Mouse (Mus musculus) large intestine, adult 2 months (tissue): ENCODE measurements around the gene Prss47. TPM values are rescaled to one million over a fixed set of nuclear protein-coding genes. Genes with fewer than 3 reads are reported as not detected.

Experiments used
- DNase-seq: peaks from one replicate; pipeline ENCODE4 v3.0.0-alpha.2; 2012; ENCODE audit warnings: low read depth, low spot score
- WGBS: fragments of 180-500 bp; shearing (Covaris S2); methylation state at CpG from one replicate; pipeline ENCODE4 v1.1.7; 2018; 5-methylcytosine and 5-hydroxymethylcytosine counted together
- polyA plus RNA-seq: library from polyadenylated mRNA; depleted of rRNA; stranded (reverse); fragments of >200 nt; gene quantifications from 2 replicates; pipeline ENCODE4 v1.2.3, GENCODE M21; 2012; rRNA removed

Gene Prss47
- polyA plus RNA-seq = not detected in 2 replicates

- 84% methylated on average over 9 of the region's 9 CpGs for WGBS
- DNase-seq = no peak
Measured at GRCm38 (mm10) chr13:65052660-65053059, at the start of gene Prss47. Prss47 (minus strand) TSS chr13:65052760.

- no peak for DNase-seq
- 88% methylated on average over 3 of the region's 3 CpGs for WGBS
Measured at GRCm38 (mm10) chr13:65101232-65101631, 48.7 kb upstream of the Prss47 start.

GRCm38 (mm10) chr13:65100678-65101077, 48.1 kb upstream of the Prss47 start:
- no peak for DNase-seq
- 92% methylated on average over 9 of the region's 9 CpGs for WGBS

- no peak for DNase-seq
Measured at GRCm38 (mm10) chr13:65097018-65097417, 44.5 kb upstream of the Prss47 start.

- 97% methylated on average over 4 of the region's 4 CpGs for WGBS
- no peak for DNase-seq
Measured at GRCm38 (mm10) chr13:65095923-65096322, 43.4 kb upstream of the Prss47 start.

GRCm38 (mm10) chr13:65069969-65070368, 17.4 kb upstream of the Prss47 start:
- no peak for DNase-seq
- WGBS = 80% methylated on average over 2 of the region's 2 CpGs

- WGBS = 66% methylated on average over 4 of the region's 4 CpGs
- no peak for DNase-seq
Measured at GRCm38 (mm10) chr13:65035057-65035456, 17.5 kb downstream of the Prss47 start.

GRCm38 (mm10) chr13:65032758-65033157, 19.8 kb downstream of the Prss47 start, which contains the start of gene Spata31d1c:
Spata31d1c (plus strand) TSS chr13:65033058.
- no peak for DNase-seq

- WGBS = 45% methylated on average over 4 of the region's 4 CpGs
- no peak for DNase-seq
Measured at GRCm38 (mm10) chr13:65011052-65011738, 41.4 kb downstream of the Prss47 start.

- 44% methylated on average over 1 of the region's 1 CpGs for WGBS
- no peak for DNase-seq
Measured at GRCm38 (mm10) chr13:65007971-65008370, 44.6 kb downstream of the Prss47 start.

GRCm38 (mm10) chr13:65006760-65007159, 45.8 kb downstream of the Prss47 start:
- WGBS = 90% methylated on average over 1 of the region's 1 CpGs
- DNase-seq = no peak

- DNase-seq = no peak
Measured at GRCm38 (mm10) chr13:65005414-65005813, 47.1 kb downstream of the Prss47 start.

Other genes with a start within 250 kb of the Prss47 start
- 0.24 and 0.38 TPM in 2 replicates for gene Cntnap3, start 148.8 kb downstream of the Prss47 start, polyA plus RNA-seq
- gene Spata31, start 135.4 kb downstream of the Prss47 start, polyA plus RNA-seq = not detected in 2 replicates
- not detected in 2 replicates for gene Spata31d1c, start 19.7 kb downstream of the Prss47 start, polyA plus RNA-seq
- 15.3 and 24.0 TPM in 2 replicates for gene Mfsd14b, start 60.2 kb upstream of the Prss47 start, polyA plus RNA-seq
- gene Olfr465-ps1, start 85.3 kb upstream of the Prss47 start, polyA plus RNA-seq = not detected in 2 replicates
- gene Olfr466, start 97.5 kb upstream of the Prss47 start, polyA plus RNA-seq = not detected in 2 replicates
- gene Nlrp4f, start 153.2 kb upstream of the Prss47 start, polyA plus RNA-seq = not detected in 2 replicates
- not detected in 2 replicates for gene Gm10775, start 206.8 kb upstream of the Prss47 start, polyA plus RNA-seq
- gene Zfp369, start 226.1 kb upstream of the Prss47 start, polyA plus RNA-seq = 7.7 and 10.2 TPM in 2 replicates